Mouse (Mus musculus): ENCODE measurements around the gene Htr6. TPM values are rescaled to one million over a fixed set of nuclear protein-coding genes. Genes with fewer than 3 reads are reported as not detected.
A peak's percentile ranks its signal among the peaks of the same experiment; 100 is the strongest.

The Htr6 gene
- polyA plus RNA-seq, 1 experiment = 0.76 TPM

GRCm38 (mm10) chr4:139040084-139040839 is 35.1 kb downstream of the Htr6 start:
- no peak overlapping the region for H3K4me3 ChIP-seq (ENCODE audit: low read depth, low read length)
- peaks cover 28% of the 10 kb centered on the region for H3K36me3 ChIP-seq (ENCODE audit: control insufficient read depth, insufficient read depth, low read length)
- 86% methylated on average over 10 of the region's 10 CpGs for WGBS

GRCm38 (mm10) chr4:139037795-139038607 is 37.4 kb downstream of the Htr6 start:
- 27% methylated on average over 17 of the region's 17 CpGs for WGBS
- no peak overlapping the region for H3K27ac ChIP-seq (ENCODE audit: insufficient read depth, low read depth, low read length)
- H3K4me1 ChIP-seq (ENCODE audit: control insufficient read depth, insufficient read depth, insufficient read length, low read length) = no peaks in the 10 kb centered on the region
- TF ChIP-seq POLR2A (IDR thresholded peaks at IDR 0.05; ENCODE audit: low read depth, low read length) = no peak
- TF ChIP-seq CTCF (IDR thresholded peaks at IDR 0.05; ENCODE audit: extremely low read depth, insufficient read length, insufficient replicate concordance, low read depth, low read length) = no peak
- peaks cover 29% of the 10 kb centered on the region for H3K36me3 ChIP-seq (ENCODE audit: control insufficient read depth, insufficient read depth, low read length)
- H3K27me3 ChIP-seq (ENCODE audit: control insufficient read depth, insufficient read depth, low read length) = no peaks in the 10 kb centered on the region
- H3K4me3 ChIP-seq (ENCODE audit: low read depth, low read length) = no peak overlapping the region

More at GRCm38 (mm10) chr4:139040084-139040839, 35.1 kb downstream of the Htr6 start:
- Histone ChIP-seq H3K27ac (ENCODE audit: insufficient read depth, low read depth, low read length) (no peak overlapping the region), H3K4me1 (ENCODE audit: control insufficient read depth, insufficient read depth, insufficient read length, low read length) (no peaks in the 10 kb centered on the region), H3K27me3 (ENCODE audit: control insufficient read depth, insufficient read depth, low read length) (no peaks in the 10 kb centered on the region)
- TF ChIP-seq CTCF (IDR thresholded peaks at IDR 0.05; ENCODE audit: extremely low read depth, insufficient read length, insufficient replicate concordance, low read depth, low read length) (no peak), POLR2A (IDR thresholded peaks at IDR 0.05; ENCODE audit: low read depth, low read length) (no peak)

- Histone ChIP-seq H3K27ac (ENCODE audit: insufficient read depth, low read depth, low read length) (no peak overlapping the region), H3K27me3 (ENCODE audit: control insufficient read depth, insufficient read depth, low read length) (no peaks in the 10 kb centered on the region), H3K4me1 (ENCODE audit: control insufficient read depth, insufficient read depth, insufficient read length, low read length) (no peaks in the 10 kb centered on the region), H3K4me3 (ENCODE audit: low read depth, low read length) (no peak overlapping the region), H3K36me3 (ENCODE audit: control insufficient read depth, insufficient read depth, low read length) (peaks cover 38% of the 10 kb centered on the region)
- WGBS = 84% methylated on average over 3 of the region's 3 CpGs
- TF ChIP-seq POLR2A (IDR thresholded peaks at IDR 0.05; ENCODE audit: low read depth, low read length) (no peak), CTCF (IDR thresholded peaks at IDR 0.05; ENCODE audit: extremely low read depth, insufficient read length, insufficient replicate concordance, low read depth, low read length) (no peak)
Observed at GRCm38 (mm10) chr4:139035799-139036198, 39.6 kb downstream of the Htr6 start.

- no peak overlapping the region for H3K4me3 ChIP-seq (ENCODE audit: low read depth, low read length)
- no peak overlapping the region for H3K27ac ChIP-seq (ENCODE audit: insufficient read depth, low read depth, low read length)
- no peaks in the 10 kb centered on the region for H3K4me1 ChIP-seq (ENCODE audit: control insufficient read depth, insufficient read depth, insufficient read length, low read length)
- WGBS = 92% methylated on average over 3 of the region's 3 CpGs
- TF ChIP-seq CTCF (IDR thresholded peaks at IDR 0.05; ENCODE audit: extremely low read depth, insufficient read length, insufficient replicate concordance, low read depth, low read length) (no peak), POLR2A (IDR thresholded peaks at IDR 0.05; ENCODE audit: low read depth, low read length) (no peak)
- H3K27me3 ChIP-seq (ENCODE audit: control insufficient read depth, insufficient read depth, low read length) = no peaks in the 10 kb centered on the region
- H3K36me3 ChIP-seq (ENCODE audit: control insufficient read depth, insufficient read depth, low read length) = peaks cover 43% of the 10 kb centered on the region
Observed at GRCm38 (mm10) chr4:139034942-139035341, 40.4 kb downstream of the Htr6 start.

- no peak overlapping the region for H3K27ac ChIP-seq (ENCODE audit: insufficient read depth, low read depth, low read length)
- H3K27me3 ChIP-seq (ENCODE audit: control insufficient read depth, insufficient read depth, low read length) = no peaks in the 10 kb centered on the region
- WGBS = 47% methylated on average over 4 of the region's 4 CpGs
- no peaks in the 10 kb centered on the region for H3K4me1 ChIP-seq (ENCODE audit: control insufficient read depth, insufficient read depth, insufficient read length, low read length)
- TF ChIP-seq CTCF (IDR thresholded peaks at IDR 0.05; ENCODE audit: extremely low read depth, insufficient read length, insufficient replicate concordance, low read depth, low read length) (peak; percentile 41; the same call in 1 of the 2 replicates), POLR2A (IDR thresholded peaks at IDR 0.05; ENCODE audit: low read depth, low read length) (no peak)
- peaks cover 46% of the 10 kb centered on the region for H3K36me3 ChIP-seq (ENCODE audit: control insufficient read depth, insufficient read depth, low read length)
- H3K4me3 ChIP-seq (ENCODE audit: low read depth, low read length) = no peak overlapping the region
Observed at GRCm38 (mm10) chr4:139034540-139034939, 40.8 kb downstream of the Htr6 start.

GRCm38 (mm10) chr4:139034010-139034367 is 41.4 kb downstream of the Htr6 start:
- Histone ChIP-seq H3K36me3 (ENCODE audit: control insufficient read depth, insufficient read depth, low read length) (peaks cover 51% of the 10 kb centered on the region), H3K4me1 (ENCODE audit: control insufficient read depth, insufficient read depth, insufficient read length, low read length) (no peaks in the 10 kb centered on the region), H3K27me3 (ENCODE audit: control insufficient read depth, insufficient read depth, low read length) (no peaks in the 10 kb centered on the region), H3K4me3 (ENCODE audit: low read depth, low read length) (no peak overlapping the region), H3K27ac (ENCODE audit: insufficient read depth, low read depth, low read length) (no peak overlapping the region)
- 91% methylated on average over 8 of the region's 8 CpGs for WGBS
- no peak for TF ChIP-seq CTCF (IDR thresholded peaks at IDR 0.05; ENCODE audit: extremely low read depth, insufficient read length, insufficient replicate concordance, low read depth, low read length)
- TF ChIP-seq POLR2A (IDR thresholded peaks at IDR 0.05; ENCODE audit: low read depth, low read length) = no peak

Measured in small intestine, adult 2 months (tissue).